Mouse (Mus musculus) cortical plate, adult 2 months (tissue): ENCODE data around the gene Sh3gl1.

Source experiments
- CTCF ChIP-seq: fragments of 200-500 bp; IDR thresholded peaks from 2 replicates; pipeline ENCODE4 v1.5.1; 2011; ENCODE audit warnings: mild to moderate bottlenecking, control low read depth, low read length; ENCODE audit not compliant: insufficient read depth; ENCODE audit errors: extremely low read depth
- POLR2A ChIP-seq: fragments of 200-500 bp; IDR thresholded peaks from 2 replicates; pipeline ENCODE4 v1.6.1; 2011; ENCODE audit warnings: mild to moderate bottlenecking, low read length, control low read depth; ENCODE audit not compliant: insufficient read depth; ENCODE audit errors: extremely low read depth

DNA sequence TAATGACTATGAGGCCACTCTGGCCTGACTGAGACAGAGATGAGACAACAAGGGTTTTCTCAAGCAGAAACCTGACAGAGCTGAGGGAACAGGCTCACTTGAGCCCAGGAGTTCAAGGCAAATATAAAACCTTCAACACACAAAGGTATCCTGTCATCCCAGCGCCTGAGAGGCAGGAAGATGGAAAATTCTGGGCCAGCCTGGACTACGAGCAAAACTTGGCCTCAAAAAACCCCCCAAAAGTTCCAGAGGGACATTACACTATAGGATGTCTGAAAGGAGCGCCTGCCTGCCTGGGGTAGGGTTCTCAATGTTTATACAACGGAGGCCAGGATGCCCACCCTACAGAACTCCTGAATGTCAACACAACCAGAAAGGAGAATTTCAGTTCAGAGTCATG, 1.2 kb downstream of the Sh3gl1 start:
- TF ChIP-seq CTCF (no peak), POLR2A (no peak)
